In genomic region chr1:89870134-89870905, GRCm38 (mm10) we compare ENCODE assay signal across 12 mouse cellular contexts.
DNase-seq lines count a peak whose midpoint lies in the region; ATAC-seq and TF ChIP-seq lines count a peak whose summit lies in the region.
"Had no signal": no experiment of that assay in that cellular context is flagged by ENCODE, and none has a peak within 500 bp of the region (broad histone marks: within the 10 kb centered on the region; RNA-seq: fewer than 3 reads in every experiment).

No protein-coding gene starts in this region.

- no peak overlapping the region for H3K4me2 ChIP-seq in heart, postnatal 0 days (ENCODE audit: low read depth, low read length)
- no peak overlapping the region for H3K4me2 ChIP-seq in midbrain, embryonic 12.5 days (replicated peaks)
- H3K4me2 ChIP-seq in midbrain, embryonic 15.5 days: no peak overlapping the region
- H3K4me2 ChIP-seq: limb, embryonic 13.5 days had no signal

- no peak for ATAC-seq in heart, postnatal 0 days (ENCODE audit: insufficient read depth, low read depth)
- no peak for ATAC-seq in midbrain, embryonic 12.5 days (ENCODE audit: low FRiP score, low read depth)
- no peak for ATAC-seq in midbrain, embryonic 15.5 days (replicated peaks)

- H3K27me3 ChIP-seq in heart, postnatal 0 days (ENCODE audit: control insufficient read depth, insufficient read depth, low read length): no peaks in the 10 kb centered on the region
- H3K27me3 ChIP-seq in midbrain, embryonic 12.5 days: peaks cover 24% of the 10 kb centered on the region
- no peaks in the 10 kb centered on the region for H3K27me3 ChIP-seq in midbrain, embryonic 15.5 days (replicated peaks)
- H3K27me3 ChIP-seq in limb, embryonic 10.5 days (ENCODE audit: low read depth, poor library complexity, severe bottlenecking): 0 out of 2 replicates have a peak, but pooled peaks cover 7% of the 10 kb centered on the region
- H3K27me3 ChIP-seq: limb, embryonic 13.5 days had no signal

- no peak overlapping the region for H3K4me3 ChIP-seq in heart, postnatal 0 days (ENCODE audit: low read depth, low read length)
- no peak overlapping the region for H3K4me3 ChIP-seq in midbrain, embryonic 12.5 days
- H3K4me3 ChIP-seq in midbrain, embryonic 15.5 days: no peak overlapping the region
- no peak overlapping the region for H3K4me3 ChIP-seq in limb, embryonic 10.5 days
- H3K4me3 ChIP-seq: limb, embryonic 13.5 days had no signal

- H3K9me3 ChIP-seq in heart, postnatal 0 days (replicated peaks; ENCODE audit: control insufficient read depth, low read length): no peaks in the 10 kb centered on the region
- H3K9me3 ChIP-seq in midbrain, embryonic 12.5 days: no peaks in the 10 kb centered on the region
- no peaks in the 10 kb centered on the region for H3K9me3 ChIP-seq in midbrain, embryonic 15.5 days
- no peaks in the 10 kb centered on the region for H3K9me3 ChIP-seq in limb, embryonic 10.5 days (replicated peaks)
- H3K9me3 ChIP-seq: limb, embryonic 13.5 days had no signal

- no peak for TF ChIP-seq EP300 in heart, postnatal 0 days (IDR thresholded peaks at IDR 0.05; ENCODE audit: low read depth)

- H3K4me1 ChIP-seq in heart, postnatal 0 days (ENCODE audit: control insufficient read depth, insufficient read depth): peaks cover 3% of the 10 kb centered on the region; the same call in 1 of the 2 replicates
- peaks cover 29% of the 10 kb centered on the region for H3K4me1 ChIP-seq in midbrain, embryonic 12.5 days
- peaks cover 18% of the 10 kb centered on the region; the same call in 1 of the 2 replicates for H3K4me1 ChIP-seq in midbrain, embryonic 15.5 days
- peaks cover 66% of the 10 kb centered on the region for H3K4me1 ChIP-seq in limb, embryonic 10.5 days

- 47% methylated on average over 12 of the region's 12 CpGs for WGBS in heart, postnatal 0 days
- WGBS in midbrain, embryonic 12.5 days: 52% methylated on average over 12 of the region's 12 CpGs
- WGBS in midbrain, embryonic 15.5 days: 48% methylated on average over 12 of the region's 12 CpGs
- WGBS in limb, embryonic 10.5 days: 57% methylated on average over 12 of the region's 12 CpGs

- no peaks in the 10 kb centered on the region for H3K36me3 ChIP-seq in heart, postnatal 0 days (replicated peaks; ENCODE audit: control insufficient read depth, insufficient read depth, low read length)
- no peaks in the 10 kb centered on the region for H3K36me3 ChIP-seq in midbrain, embryonic 12.5 days
- H3K36me3 ChIP-seq in midbrain, embryonic 15.5 days (replicated peaks): no peaks in the 10 kb centered on the region
- H3K36me3 ChIP-seq in limb, embryonic 10.5 days: no peaks in the 10 kb centered on the region
- H3K36me3 ChIP-seq: G1E; limb, embryonic 13.5 days had no signal

- H3K27ac ChIP-seq in heart, postnatal 0 days (ENCODE audit: low read depth): peak overlapping the region; percentile 47; the same call in 1 of the 2 replicates
- H3K27ac ChIP-seq in midbrain, embryonic 12.5 days (replicated peaks): 0 out of 2 replicates have a peak overlapping the region, but pooled peaks have one; percentile 15
- no peak overlapping the region for H3K27ac ChIP-seq in midbrain, embryonic 15.5 days
- H3K27ac ChIP-seq in limb, embryonic 10.5 days: peak overlapping the region; percentile 50; the same call in 1 of the 2 replicates
- H3K27ac ChIP-seq: limb, embryonic 13.5 days had no signal

- TF ChIP-seq CTCF in heart, postnatal 0 days (IDR thresholded peaks at IDR 0.05; ENCODE audit: low read depth): no peak

- no peak overlapping the region for H3K9ac ChIP-seq in heart, postnatal 0 days (replicated peaks; ENCODE audit: low read depth, low read length)
- H3K9ac ChIP-seq in midbrain, embryonic 12.5 days (replicated peaks): no peak overlapping the region
- H3K9ac ChIP-seq in midbrain, embryonic 15.5 days: no peak overlapping the region
- H3K9ac ChIP-seq: limb, embryonic 13.5 days had no signal

- no peak for DNase-seq in heart, postnatal 0 days (ENCODE audit: low spot score)
- no peak for DNase-seq in heart, adult 8-10 months (ENCODE audit: low spot score)
- peak; percentile 99 for DNase-seq in R1 (ENCODE audit: low read depth, low spot score)
- DNase-seq in limb, embryonic 10.5 days (ENCODE audit: low spot score): no peak
- DNase-seq in cerebellum, adult 11 months: no peak
- DNase-seq: cerebellum, postnatal 14 days; kidney, adult 8-10 months; thymus, adult 2 months had no signal
